Mouse (Mus musculus) adrenal gland, postnatal 36 days (tissue): ENCODE measurements around the gene Adat3. TPM values are rescaled to one million over a fixed set of nuclear protein-coding genes. Genes with fewer than 3 reads are reported as not detected.

Source experiments
- DNase-seq, 2 experiments: peaks; one replicate each; pipeline ENCODE4 v3.0.0; 2021; ENCODE audit warnings: mixed read lengths in 1 of 2
- microRNA-seq: library from miRNA; unstranded; fragments of <30 nt; microRNA quantifications from one replicate; pipeline ENCODE4 v1.2.0, GENCODE M21; 2021
- total RNA-seq, 2 experiments: library from RNA; stranded (reverse); gene quantifications; 2 replicates each; pipeline ENCODE4 v1.2.3; 2021

Gene Adat3
- total RNA-seq, 2 experiments from 2014 or later = 2.7 to 6.1 TPM

DNA sequence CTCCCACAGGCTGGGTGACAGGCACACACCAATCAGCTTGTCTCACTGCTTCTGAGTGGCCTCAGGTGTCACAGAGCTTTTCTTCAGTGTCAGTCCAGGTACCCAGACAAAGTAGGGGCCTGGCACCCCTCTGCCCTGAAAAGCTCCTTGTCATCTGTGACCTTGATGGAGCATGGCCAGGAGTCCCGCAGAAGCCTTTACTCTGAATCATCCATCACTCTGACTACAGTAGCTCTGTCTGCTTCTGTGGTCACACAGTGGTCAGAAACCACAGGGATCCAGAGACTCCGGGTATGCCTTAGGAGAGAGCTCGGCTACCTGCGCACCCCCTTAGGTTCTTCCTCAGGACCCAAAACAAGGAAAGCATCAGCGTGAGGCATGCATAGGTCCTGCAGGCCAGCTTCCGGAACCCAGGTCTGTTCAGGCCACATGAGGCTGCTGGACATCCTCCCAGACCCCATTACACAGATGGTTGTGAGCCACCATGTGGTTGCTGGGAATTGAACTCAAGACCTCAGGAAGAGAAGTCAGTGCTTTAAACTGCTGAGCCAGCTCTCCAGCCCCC, 50.6 kb downstream of the Adat3 start:
- peak; percentile 61 to 70 for DNase-seq

DNA sequence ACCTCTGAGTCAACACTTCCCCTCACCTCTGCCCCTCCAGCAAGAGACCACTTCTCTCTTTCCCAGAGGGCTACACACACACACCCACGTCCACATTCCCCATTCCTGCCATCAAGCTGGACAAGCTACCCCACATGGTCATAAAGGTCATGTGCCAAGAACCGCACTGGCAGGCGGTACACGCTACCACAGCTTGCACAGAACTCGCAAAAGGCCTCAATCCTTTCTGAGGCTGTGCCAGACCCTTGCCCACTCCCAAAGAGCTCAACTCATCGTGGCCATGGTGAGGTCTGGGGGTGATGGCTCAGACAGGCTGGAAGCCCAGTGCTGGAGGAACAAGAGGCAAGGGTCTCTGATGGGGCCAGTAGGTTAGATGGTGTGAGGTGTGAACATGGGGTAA, 52.2 kb downstream of the Adat3 start:
- no peak for DNase-seq

DNA sequence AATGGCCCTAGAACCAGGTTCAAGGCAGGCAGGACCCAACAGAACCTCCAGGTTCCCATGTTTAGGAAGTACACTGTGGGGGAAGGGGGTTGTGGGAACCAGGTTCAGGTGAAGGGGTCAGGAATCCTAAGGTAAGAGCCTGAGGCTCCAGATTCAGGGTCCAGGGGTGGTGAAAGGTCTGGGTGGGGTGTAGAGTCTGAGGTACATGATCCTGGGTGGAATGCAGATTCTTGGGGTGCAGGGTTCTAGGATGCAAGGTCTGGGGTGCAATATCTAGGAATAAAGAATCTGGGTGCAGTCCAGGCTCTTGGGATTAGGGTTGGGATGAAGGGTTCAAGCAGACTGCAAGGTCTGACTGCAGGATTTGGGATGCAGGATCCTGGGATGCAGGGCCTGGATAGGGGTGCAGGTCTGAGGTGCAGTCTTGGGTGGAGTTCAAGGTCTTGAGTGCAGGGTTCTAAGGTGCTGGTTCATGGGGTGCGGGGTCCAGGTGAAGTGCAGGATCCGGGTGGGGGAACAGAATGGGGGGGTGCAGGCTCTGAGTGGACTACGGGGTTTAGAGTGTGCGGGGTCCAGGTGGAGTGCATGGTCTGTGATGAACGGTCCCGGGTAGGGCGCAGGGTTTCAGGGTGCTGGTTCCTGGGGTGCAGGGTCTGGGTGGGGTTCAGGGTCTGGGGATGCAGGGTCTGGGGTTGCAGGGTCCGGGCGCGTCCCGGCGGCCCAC, 52.9 kb downstream of the Adat3 start:
- no peak for DNase-seq

DNA sequence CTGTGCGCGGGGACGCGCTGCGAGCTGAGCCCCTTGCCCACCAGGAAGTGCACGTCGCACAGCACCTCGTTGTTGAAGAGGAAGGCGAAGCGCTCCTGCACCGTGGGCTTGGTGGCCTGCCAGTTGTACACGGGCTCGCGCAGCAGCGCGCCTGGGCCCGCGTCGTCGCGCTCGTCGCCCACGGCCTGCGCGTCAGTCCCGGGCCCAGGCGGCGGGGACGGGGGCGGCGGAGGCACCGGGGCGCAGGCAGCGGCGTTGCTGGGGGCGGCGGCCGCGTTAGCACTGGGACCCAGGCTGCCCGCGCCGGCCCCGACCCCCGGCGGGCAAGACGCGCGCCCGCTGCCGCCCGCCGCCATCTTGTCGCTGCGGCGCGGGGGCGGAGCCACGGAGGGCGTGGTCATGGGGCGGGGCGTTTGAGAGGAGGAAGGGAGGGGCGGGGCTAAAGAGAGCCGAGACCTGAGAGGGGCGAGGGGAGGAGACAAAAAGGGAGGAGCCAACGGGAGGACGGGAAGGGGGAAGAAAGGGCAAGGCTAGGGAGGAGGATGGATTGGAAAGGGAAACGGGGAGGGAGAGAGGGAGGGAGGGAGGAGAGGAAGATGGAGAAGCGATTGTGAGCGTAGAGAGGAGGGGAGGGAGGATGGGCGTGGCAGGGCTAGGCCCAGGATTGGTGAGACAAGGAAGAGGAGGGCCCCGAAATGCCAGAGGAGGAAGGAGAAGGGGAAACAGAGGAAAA, 53.6 kb downstream of the Adat3 start:
- peak; percentile 96 to 99 for DNase-seq

DNA sequence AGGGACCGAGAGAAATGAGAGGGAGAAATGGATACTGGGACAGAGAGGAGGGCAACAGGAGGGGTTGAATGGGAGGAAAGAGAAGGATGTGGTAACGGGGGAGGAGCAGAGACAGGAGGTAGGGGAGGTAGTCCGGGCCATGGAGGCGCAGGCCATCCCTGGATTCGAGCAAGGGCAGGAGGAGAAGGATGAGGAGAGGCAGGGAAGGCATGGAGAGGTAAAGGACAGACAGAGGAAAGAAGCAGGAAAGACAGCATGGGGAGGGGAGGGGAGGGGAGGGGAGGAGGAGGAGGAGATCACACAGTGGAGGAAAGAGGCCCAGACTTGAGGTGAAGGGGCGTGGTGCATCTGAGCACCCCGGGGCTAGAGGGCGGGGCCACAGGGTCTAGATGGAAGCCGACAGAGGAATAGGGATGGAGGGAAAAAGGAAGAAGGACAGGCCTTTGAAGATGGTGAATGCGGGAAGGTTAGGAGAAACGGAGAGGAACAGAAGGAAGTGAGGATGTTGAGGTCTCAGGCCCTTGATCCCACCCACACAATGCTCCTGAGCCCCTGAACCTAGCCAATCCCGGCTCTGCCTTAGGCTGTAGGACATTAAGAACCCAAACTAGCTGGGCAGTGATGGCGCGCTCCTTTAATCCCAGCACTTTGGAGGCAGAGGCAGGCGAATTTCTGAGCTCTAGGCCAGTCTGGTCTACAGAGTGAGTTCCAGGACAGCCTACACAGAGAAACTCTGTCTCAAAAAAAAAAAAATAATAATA, 54.4 kb downstream of the Adat3 start, which contains the start of gene Btbd2:
Gene Btbd2 (minus strand): TSS at position 209 of the 761 bp plus-strand sequence.
- DNase-seq = no peak

Small RNAs within 50 kb of the gene (microRNA-seq; reads per million reads assigned to microRNA genes)
- gene Mir6912 = 2.7 reads per million, percentile 5 among the genes with 10 or more reads in this experiment

Other genes with a start within 250 kb of the Adat3 start
- under 1 TPM in 1 of 2 experiments, not detected in 1; 0.26 TPM for gene Plk5, start 246.4 kb upstream of the Adat3 start, total RNA-seq
- gene Mex3d, start 215.2 kb upstream of the Adat3 start, total RNA-seq = 10 to 100 TPM; 22.4 to 29.9 TPM
- gene Mbd3, start 203.3 kb upstream of the Adat3 start, total RNA-seq = 100 to 1,000 TPM; 140 to 148 TPM
- gene Uqcr11, start 196.1 kb upstream of the Adat3 start, total RNA-seq = 100 to 1,000 TPM; 876 to 886 TPM
- 10 to 100 TPM; 48.2 to 64.3 TPM for gene Tcf3, start 169.2 kb upstream of the Adat3 start, total RNA-seq
- gene Onecut3, start 108.0 kb upstream of the Adat3 start, total RNA-seq = not detected
- 1 to 10 TPM in 1 of 2 experiments, under 1 TPM in 1; 0.43 to 1.1 TPM for gene Atp8b3, start 63.8 kb upstream of the Adat3 start, total RNA-seq
- 10 to 100 TPM; 28.3 to 42.9 TPM for gene Rexo1, start 41.3 kb upstream of the Adat3 start, total RNA-seq
- gene Klf16, start 25.6 kb upstream of the Adat3 start, total RNA-seq = 10 to 100 TPM; 13.6 to 14.1 TPM
- gene Abhd17a, start 12.5 kb upstream of the Adat3 start, total RNA-seq = 100 to 1,000 TPM; 103 to 107 TPM
- 10 to 100 TPM; 64.3 to 64.6 TPM for gene Scamp4, start within 50 bp of the Adat3 start, total RNA-seq
- 1 to 10 TPM; 1.6 to 2.6 TPM for gene Gm49322, start 3.1 kb downstream of the Adat3 start, total RNA-seq
- gene Csnk1g2, start 20.0 kb downstream of the Adat3 start, total RNA-seq = 100 to 1,000 TPM; 129 to 135 TPM
- gene Btbd2, start 54.2 kb downstream of the Adat3 start, total RNA-seq = 10 to 100 TPM; 61.7 to 71.2 TPM
- gene Mknk2, start 75.2 kb downstream of the Adat3 start, total RNA-seq = 100 to 1,000 TPM; 178 to 198 TPM
- gene Mob3a, start 99.1 kb downstream of the Adat3 start, total RNA-seq = 10 to 100 TPM; 19.4 to 20.1 TPM
- 10 to 100 TPM in 1 of 2 experiments, 1 to 10 TPM in 1; 9.9 to 16.6 TPM for gene Izumo4, start 99.3 kb downstream of the Adat3 start, total RNA-seq
- gene Ap3d1, start 139.4 kb downstream of the Adat3 start, total RNA-seq = 10 to 100 TPM; 80.3 to 99.6 TPM
- 10 to 100 TPM; 53.2 to 64.6 TPM for gene Dot1l, start 152.3 kb downstream of the Adat3 start, total RNA-seq
- gene Sf3a2, start 195.3 kb downstream of the Adat3 start, total RNA-seq = 10 to 100 TPM; 51.4 to 55.6 TPM
- 10 to 100 TPM; 84.6 to 86.8 TPM for gene Plekhj1, start 195.7 kb downstream of the Adat3 start, total RNA-seq
- under 1 TPM; 0.40 to 0.83 TPM for gene Amh, start 202.4 kb downstream of the Adat3 start, total RNA-seq
- gene Jsrp1, start 210.6 kb downstream of the Adat3 start, total RNA-seq = 1 to 10 TPM; 4.7 to 7.2 TPM
- gene Oaz1, start 223.8 kb downstream of the Adat3 start, total RNA-seq = 1,000 to 10,000 TPM in 1 of 2 experiments, 100 to 1,000 TPM in 1; 923 to 1,039 TPM
- 1 to 10 TPM; 5.8 TPM for gene Lingo3, start 241.2 kb downstream of the Adat3 start, total RNA-seq